Mouse (Mus musculus): ENCODE measurements around the gene 6430550D23Rik. TPM values are rescaled to one million over a fixed set of nuclear protein-coding genes. Genes with fewer than 3 reads are reported as not detected.

The 6430550D23Rik gene
- total and polyA plus RNA-seq, 2 experiments from 2014 or later: 1.0 to 1.1 TPM

GRCm38 (mm10) chr2:155945124-155945523 lies 62.7 kb downstream of the 6430550D23Rik start, which contains the start of gene Gdf5:
Gdf5 (minus strand) TSS chr2:155945367.
- WGBS: 17% methylated on average over 13 of the region's 13 CpGs
- Histone ChIP-seq H3K36me3 (ENCODE audit: insufficient read depth) (no peaks in the 10 kb centered on the region), H3K9me3 (ENCODE audit: low read length) (no peaks in the 10 kb centered on the region), H3K4me3 (ENCODE audit: low read depth, low read length) (no peak within 1 kb of the TSS), H3K4me1 (ENCODE audit: insufficient read depth) (no peaks in the 10 kb centered on the region), H3K27me3 (ENCODE audit: insufficient read depth, low read length) (no peaks in the 10 kb centered on the region), H3K27ac (ENCODE audit: low read depth, low read length) (0 out of 2 replicates have a peak within 1 kb of the TSS, but pooled peaks have one; percentile 1), H3K9ac (0 out of 2 replicates have a peak within 1 kb of the TSS, but pooled peaks have one; percentile 10), H3K4me2 (ENCODE audit: low read depth) (peak within 1 kb of the TSS; percentile 27)
- ATAC-seq (no peak), DNase-seq (peak; percentile 21)
- TF ChIP-seq CTCF (IDR thresholded peaks at IDR 0.05; ENCODE audit: low read depth): no peak

GRCm38 (mm10) chr2:155944685-155945084 lies 63.1 kb downstream of the 6430550D23Rik start:
- ATAC-seq (no peak), DNase-seq (no peak)
- Histone ChIP-seq H3K4me2 (ENCODE audit: low read depth) (peak overlapping the region; percentile 27; the same call in 1 of the 2 replicates), H3K4me3 (ENCODE audit: low read depth, low read length) (no peak overlapping the region), H3K9me3 (ENCODE audit: low read length) (no peaks in the 10 kb centered on the region), H3K4me1 (ENCODE audit: insufficient read depth) (no peaks in the 10 kb centered on the region), H3K36me3 (ENCODE audit: insufficient read depth) (no peaks in the 10 kb centered on the region), H3K9ac (0 out of 2 replicates have a peak overlapping the region, but pooled peaks have one; percentile 10), H3K27me3 (ENCODE audit: insufficient read depth, low read length) (no peaks in the 10 kb centered on the region), H3K27ac (ENCODE audit: low read depth, low read length) (0 out of 2 replicates have a peak overlapping the region, but pooled peaks have one; percentile 1)
- TF ChIP-seq CTCF (IDR thresholded peaks at IDR 0.05; ENCODE audit: low read depth): no peak
- 87% methylated on average over 4 of the region's 4 CpGs for WGBS

GRCm38 (mm10) chr2:155943463-155943862 lies 64.3 kb downstream of the 6430550D23Rik start:
- WGBS: under 1% methylated on average over 8 of the region's 8 CpGs
- Histone ChIP-seq H3K27ac (ENCODE audit: low read depth, low read length) (no peak overlapping the region), H3K9me3 (ENCODE audit: low read length) (no peaks in the 10 kb centered on the region), H3K27me3 (ENCODE audit: insufficient read depth, low read length) (no peaks in the 10 kb centered on the region), H3K4me3 (ENCODE audit: low read depth, low read length) (0 out of 2 replicates have a peak overlapping the region, but pooled peaks have one; percentile 1), H3K36me3 (ENCODE audit: insufficient read depth) (no peaks in the 10 kb centered on the region), H3K9ac (no peak overlapping the region), H3K4me1 (ENCODE audit: insufficient read depth) (no peaks in the 10 kb centered on the region), H3K4me2 (ENCODE audit: low read depth) (peak overlapping the region; percentile 22; the same call in 1 of the 2 replicates)
- no peak for TF ChIP-seq CTCF (IDR thresholded peaks at IDR 0.05; ENCODE audit: low read depth)
- ATAC-seq: no peak
- DNase-seq: no peak

GRCm38 (mm10) chr2:155941697-155942442 lies 65.9 kb downstream of the 6430550D23Rik start:
- 93% methylated on average over 40 of the region's 40 CpGs for WGBS
- H3K36me3 ChIP-seq (ENCODE audit: insufficient read depth): no peaks in the 10 kb centered on the region

DNA sequence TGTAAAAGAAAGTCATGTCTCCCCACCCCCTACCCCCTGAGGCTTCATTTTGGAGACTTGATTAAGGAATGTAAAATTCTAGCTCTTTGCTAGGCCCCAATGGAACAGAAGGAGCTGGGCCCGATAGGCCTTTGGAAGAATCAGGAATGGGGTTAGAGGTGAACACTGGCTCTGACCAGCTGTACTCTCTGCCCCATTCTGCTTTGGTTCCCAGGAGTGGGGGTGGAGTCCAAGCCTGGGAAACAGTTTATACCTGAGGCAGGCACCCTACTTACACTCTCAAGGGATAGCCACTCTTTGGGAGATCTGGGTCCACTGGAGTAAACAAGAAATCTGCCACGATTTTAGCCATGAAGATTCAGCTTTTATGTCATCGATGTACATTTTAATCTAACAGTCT lies 67.1 kb downstream of the 6430550D23Rik start, which contains the start of gene Gm15557:
Gene Gm15557, plus strand, starts transcription at position 48 of the 400 bp plus-strand sequence.
- no peak within 1 kb of the TSS for H3K27ac ChIP-seq (ENCODE audit: low read depth, low read length)
- ATAC-seq: no peak
- no peaks in the 10 kb centered on the region for H3K27me3 ChIP-seq (ENCODE audit: insufficient read depth, low read length)
- no peaks in the 10 kb centered on the region for H3K9me3 ChIP-seq (ENCODE audit: low read length)
- H3K9ac ChIP-seq: no peak within 1 kb of the TSS
- TF ChIP-seq CTCF (IDR thresholded peaks at IDR 0.05; ENCODE audit: low read depth): no peak
- H3K4me2 ChIP-seq (ENCODE audit: low read depth): no peak within 1 kb of the TSS
- WGBS: 84% methylated on average over 3 of the region's 3 CpGs
- H3K36me3 ChIP-seq (ENCODE audit: insufficient read depth): no peaks in the 10 kb centered on the region
- no peaks in the 10 kb centered on the region for H3K4me1 ChIP-seq (ENCODE audit: insufficient read depth)
- no peak within 1 kb of the TSS for H3K4me3 ChIP-seq (ENCODE audit: low read depth, low read length)
- DNase-seq: no peak

More at GRCm38 (mm10) chr2:155941697-155942442, 65.9 kb downstream of the 6430550D23Rik start:
- Histone ChIP-seq H3K9ac (no peak overlapping the region), H3K4me3 (ENCODE audit: low read depth, low read length) (no peak overlapping the region), H3K27me3 (ENCODE audit: insufficient read depth, low read length) (no peaks in the 10 kb centered on the region), H3K27ac (ENCODE audit: low read depth, low read length) (no peak overlapping the region), H3K9me3 (ENCODE audit: low read length) (no peaks in the 10 kb centered on the region), H3K4me2 (ENCODE audit: low read depth) (no peak overlapping the region), H3K4me1 (ENCODE audit: insufficient read depth) (no peaks in the 10 kb centered on the region)
- ATAC-seq (no peak), DNase-seq (no peak)
- TF ChIP-seq CTCF (IDR thresholded peaks at IDR 0.05; ENCODE audit: low read depth): no peak

DNA sequence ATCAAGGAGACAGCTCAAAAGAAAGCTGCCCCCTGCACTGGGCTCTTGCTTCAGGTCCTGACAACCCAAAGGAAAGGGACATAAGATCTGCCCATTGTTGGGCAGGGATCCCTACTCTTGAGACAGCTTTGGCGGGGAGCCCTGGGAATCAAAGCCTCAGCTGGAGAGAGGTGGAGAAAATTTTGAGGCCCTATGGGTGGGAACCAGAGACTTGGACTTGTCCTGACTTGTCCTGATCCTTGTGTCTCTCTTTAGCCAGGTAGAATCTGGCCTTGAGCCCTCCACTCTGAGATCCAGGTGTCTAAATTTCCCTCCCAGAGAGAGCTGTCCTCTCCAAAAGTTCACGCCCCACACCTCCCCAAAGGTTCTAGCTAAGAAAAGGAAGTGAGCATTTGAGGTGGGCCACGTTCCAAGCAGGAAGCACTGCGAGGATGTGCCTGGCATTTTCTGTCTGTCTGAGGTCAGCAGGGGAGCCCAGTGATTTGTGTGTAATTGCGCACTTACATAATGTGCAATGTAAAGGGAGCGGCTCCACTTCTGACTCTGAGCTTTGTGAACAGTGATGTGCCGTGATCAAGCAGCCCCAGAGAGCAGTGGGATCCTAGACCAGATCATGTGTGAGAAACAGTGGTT lies 67.8 kb downstream of the 6430550D23Rik start:
- no peak overlapping the region for H3K9ac ChIP-seq
- DNase-seq (no peak), ATAC-seq (no peak)
- no peak overlapping the region for H3K4me2 ChIP-seq (ENCODE audit: low read depth)
- H3K9me3 ChIP-seq (ENCODE audit: low read length): no peaks in the 10 kb centered on the region
- H3K27ac ChIP-seq (ENCODE audit: low read depth, low read length): no peak overlapping the region
- no peak overlapping the region for H3K4me3 ChIP-seq (ENCODE audit: low read depth, low read length)
- H3K36me3 ChIP-seq (ENCODE audit: insufficient read depth): no peaks in the 10 kb centered on the region
- no peak for TF ChIP-seq CTCF (IDR thresholded peaks at IDR 0.05; ENCODE audit: low read depth)
- WGBS: 73% methylated on average over 7 of the region's 7 CpGs
- H3K27me3 ChIP-seq (ENCODE audit: insufficient read depth, low read length): no peaks in the 10 kb centered on the region
- no peaks in the 10 kb centered on the region for H3K4me1 ChIP-seq (ENCODE audit: insufficient read depth)
